Mouse (Mus musculus): Measurements from ENCODE around the gene Bspry. TPM values are rescaled to one million over a fixed set of nuclear protein-coding genes. Genes with fewer than 3 reads are reported as not detected.

Gene Bspry
- polyA plus RNA-seq, 1 experiment from 2014 or later, result 0.85 TPM

DNA sequence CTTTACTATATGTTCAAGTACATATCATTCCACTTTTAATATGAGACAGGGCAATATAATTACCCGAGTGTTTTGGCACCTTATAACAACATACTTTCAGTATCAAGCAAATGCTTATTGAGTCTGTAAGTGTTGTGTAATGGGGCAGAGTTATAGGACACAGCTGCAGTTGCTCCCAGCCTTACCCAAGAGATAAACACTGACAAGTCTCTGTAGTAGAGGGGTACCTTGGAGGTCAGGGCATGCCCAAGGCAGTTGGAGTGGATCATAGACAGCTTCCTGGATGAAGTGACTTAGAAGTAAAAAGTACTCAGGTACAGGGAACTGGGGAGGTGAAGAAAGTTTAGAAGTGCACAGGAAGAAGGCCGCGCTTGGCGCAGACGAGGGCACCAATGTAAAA, 7.3 kb downstream of the Bspry start:
- H3K36me3 ChIP-seq (ENCODE audit: control insufficient read depth, insufficient read depth, low read length), result no peaks in the 10 kb centered on the region
- H3K4me2 ChIP-seq (ENCODE audit: low read length), result no peak overlapping the region
- no peak overlapping the region for H3K9ac ChIP-seq (ENCODE audit: low read depth, low read length)
- H3K27me3 ChIP-seq (ENCODE audit: control insufficient read depth, insufficient read depth, low read depth, low read length), result no peaks in the 10 kb centered on the region; the same call in 1 of the 2 replicates
- H3K4me1 ChIP-seq (ENCODE audit: control insufficient read depth, insufficient read depth, low read length), result no peaks in the 10 kb centered on the region
- no peak overlapping the region for H3K4me3 ChIP-seq (ENCODE audit: low read depth, low read length)
- 93% methylated on average over 5 of the region's 5 CpGs for WGBS
- no peaks in the 10 kb centered on the region for H3K9me3 ChIP-seq (replicated peaks; ENCODE audit: control insufficient read depth, low read length, poor library complexity, severe bottlenecking)
- H3K27ac ChIP-seq (ENCODE audit: low read length), result no peak overlapping the region
- no peak for ATAC-seq

DNA sequence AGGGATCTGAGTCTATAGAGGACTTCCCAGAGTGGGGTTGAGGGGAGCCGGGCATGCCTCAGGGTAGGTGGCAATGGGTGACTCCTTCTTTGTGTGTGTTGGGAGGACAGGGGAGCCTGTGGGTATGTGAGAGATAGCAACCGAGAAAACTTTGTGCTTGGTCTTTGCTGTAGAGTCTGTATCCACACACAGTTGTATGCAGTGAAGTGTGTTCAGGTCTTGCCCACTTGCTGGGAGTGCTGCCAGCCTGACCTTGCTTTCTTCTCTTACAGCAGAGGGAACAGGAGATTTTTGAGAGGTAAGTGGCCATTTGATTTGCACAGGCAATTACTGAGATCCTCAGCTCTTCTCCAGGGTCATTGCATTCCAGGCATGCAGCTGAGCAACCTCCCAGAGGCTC, 8.1 kb downstream of the Bspry start:
- H3K9me3 ChIP-seq (replicated peaks; ENCODE audit: control insufficient read depth, low read length, poor library complexity, severe bottlenecking), result no peaks in the 10 kb centered on the region
- no peaks in the 10 kb centered on the region for H3K36me3 ChIP-seq (ENCODE audit: control insufficient read depth, insufficient read depth, low read length)
- H3K9ac ChIP-seq (ENCODE audit: low read depth, low read length), result no peak overlapping the region
- H3K4me1 ChIP-seq (ENCODE audit: control insufficient read depth, insufficient read depth, low read length), result no peaks in the 10 kb centered on the region
- H3K4me2 ChIP-seq (ENCODE audit: low read length), result no peak overlapping the region
- no peak for ATAC-seq
- no peaks in the 10 kb centered on the region for H3K27me3 ChIP-seq (ENCODE audit: control insufficient read depth, insufficient read depth, low read depth, low read length)
- 77% methylated on average over 2 of the region's 2 CpGs for WGBS
- H3K4me3 ChIP-seq (ENCODE audit: low read depth, low read length), result no peak overlapping the region
- no peak overlapping the region for H3K27ac ChIP-seq (ENCODE audit: low read length)

DNA sequence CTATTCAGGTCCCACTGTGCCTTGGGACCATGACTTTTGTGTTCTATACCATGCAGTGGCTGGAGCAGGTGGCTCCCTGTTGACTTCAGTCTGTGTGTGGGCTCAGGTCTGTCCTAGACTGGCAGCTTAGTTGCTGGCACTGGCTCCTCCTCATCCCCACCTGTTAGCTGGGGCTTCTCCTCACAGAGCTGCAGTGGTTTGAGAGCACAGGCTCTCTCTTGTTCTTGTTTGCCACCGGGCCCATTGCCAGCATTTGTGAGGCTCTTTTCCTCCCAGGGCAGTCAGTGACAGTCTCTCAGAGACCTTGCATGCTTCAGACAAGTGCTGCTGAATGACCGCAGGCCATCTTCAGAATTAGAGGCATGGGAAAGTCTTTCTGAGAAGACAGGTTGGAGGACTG, 12.8 kb downstream of the Bspry start:
- no peak overlapping the region for H3K9ac ChIP-seq (ENCODE audit: low read depth, low read length)
- no peaks in the 10 kb centered on the region for H3K9me3 ChIP-seq (replicated peaks; ENCODE audit: control insufficient read depth, low read length, poor library complexity, severe bottlenecking)
- no peaks in the 10 kb centered on the region for H3K4me1 ChIP-seq (ENCODE audit: control insufficient read depth, insufficient read depth, low read length)
- no peak overlapping the region for H3K4me2 ChIP-seq (ENCODE audit: low read length)
- H3K27me3 ChIP-seq (ENCODE audit: control insufficient read depth, insufficient read depth, low read depth, low read length), result no peaks in the 10 kb centered on the region
- 84% methylated on average over 2 of the region's 2 CpGs for WGBS
- H3K4me3 ChIP-seq (ENCODE audit: low read depth, low read length), result no peak overlapping the region
- H3K36me3 ChIP-seq (ENCODE audit: control insufficient read depth, insufficient read depth, low read length), result 0 out of 2 replicates have a peak, but pooled peaks cover under 1% of the 10 kb centered on the region
- no peak for ATAC-seq
- no peak overlapping the region for H3K27ac ChIP-seq (ENCODE audit: low read length)

DNA sequence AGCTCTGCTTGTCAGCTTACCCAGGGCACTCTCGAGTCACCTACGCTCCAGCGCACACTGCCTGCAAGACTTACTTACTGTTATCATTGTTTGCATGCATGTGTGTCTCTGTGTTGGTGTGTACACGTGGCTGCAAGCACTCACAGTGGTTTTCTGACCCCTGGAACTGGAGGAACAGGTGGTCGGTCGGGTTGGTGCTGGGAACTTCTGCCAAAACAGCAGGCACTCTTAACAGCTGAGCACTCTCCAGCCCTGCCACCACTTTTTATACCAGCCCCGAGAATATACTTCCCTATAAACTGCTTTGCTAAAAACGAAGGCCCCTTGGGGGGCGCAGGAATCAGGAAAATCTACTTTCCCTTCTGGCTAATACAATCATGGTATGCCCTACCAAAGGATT, 14.4 kb downstream of the Bspry start:
- no peak for ATAC-seq

DNA sequence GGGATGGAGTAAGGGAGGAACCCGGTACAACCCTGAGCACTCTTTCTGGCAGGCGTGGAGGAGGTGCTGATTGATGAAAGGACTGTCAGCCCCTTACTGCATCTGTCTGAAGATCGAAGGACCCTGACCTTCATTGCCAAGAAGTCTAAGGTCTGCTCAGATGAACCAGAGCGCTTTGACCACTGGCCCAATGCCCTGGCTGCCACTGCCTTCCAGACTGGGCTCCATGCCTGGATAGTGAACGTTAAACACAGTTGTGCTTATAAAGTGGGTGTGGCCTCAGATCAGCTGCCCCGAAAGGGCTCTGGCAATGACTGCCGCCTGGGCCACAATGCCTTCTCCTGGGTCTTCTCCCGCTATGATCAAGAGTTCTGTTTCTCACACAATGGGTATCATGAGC, 16.1 kb downstream of the Bspry start:
- Histone ChIP-seq H3K4me1 (ENCODE audit: control insufficient read depth, insufficient read depth, low read length) (0 out of 2 replicates have a peak, but pooled peaks cover 4% of the 10 kb centered on the region), H3K36me3 (ENCODE audit: control insufficient read depth, insufficient read depth, low read length) (peaks cover 15% of the 10 kb centered on the region; the same call in 1 of the 2 replicates), H3K4me2 (ENCODE audit: low read length) (no peak overlapping the region), H3K9me3 (replicated peaks; ENCODE audit: control insufficient read depth, low read length, poor library complexity, severe bottlenecking) (no peaks in the 10 kb centered on the region), H3K4me3 (ENCODE audit: low read depth, low read length) (no peak overlapping the region), H3K27me3 (ENCODE audit: control insufficient read depth, insufficient read depth, low read depth, low read length) (no peaks in the 10 kb centered on the region), H3K9ac (ENCODE audit: low read depth, low read length) (no peak overlapping the region), H3K27ac (ENCODE audit: low read length) (no peak overlapping the region)
- no peak for ATAC-seq
- 78% methylated on average over 8 of the region's 8 CpGs for WGBS

More for the DNA sequence above, 14.4 kb downstream of the Bspry start:
- no peaks in the 10 kb centered on the region for H3K4me1 ChIP-seq (ENCODE audit: control insufficient read depth, insufficient read depth, low read length)
- no peak overlapping the region for H3K4me2 ChIP-seq (ENCODE audit: low read length)
- H3K27me3 ChIP-seq (ENCODE audit: control insufficient read depth, insufficient read depth, low read depth, low read length), result no peaks in the 10 kb centered on the region
- peaks cover 12% of the 10 kb centered on the region; the same call in 1 of the 2 replicates for H3K36me3 ChIP-seq (ENCODE audit: control insufficient read depth, insufficient read depth, low read length)
- no peaks in the 10 kb centered on the region for H3K9me3 ChIP-seq (replicated peaks; ENCODE audit: control insufficient read depth, low read length, poor library complexity, severe bottlenecking)
- 72% methylated on average over 9 of the region's 9 CpGs for WGBS
- H3K27ac ChIP-seq (ENCODE audit: low read length), result no peak overlapping the region
- H3K4me3 ChIP-seq (ENCODE audit: low read depth, low read length), result no peak overlapping the region
- H3K9ac ChIP-seq (ENCODE audit: low read depth, low read length), result no peak overlapping the region

DNA sequence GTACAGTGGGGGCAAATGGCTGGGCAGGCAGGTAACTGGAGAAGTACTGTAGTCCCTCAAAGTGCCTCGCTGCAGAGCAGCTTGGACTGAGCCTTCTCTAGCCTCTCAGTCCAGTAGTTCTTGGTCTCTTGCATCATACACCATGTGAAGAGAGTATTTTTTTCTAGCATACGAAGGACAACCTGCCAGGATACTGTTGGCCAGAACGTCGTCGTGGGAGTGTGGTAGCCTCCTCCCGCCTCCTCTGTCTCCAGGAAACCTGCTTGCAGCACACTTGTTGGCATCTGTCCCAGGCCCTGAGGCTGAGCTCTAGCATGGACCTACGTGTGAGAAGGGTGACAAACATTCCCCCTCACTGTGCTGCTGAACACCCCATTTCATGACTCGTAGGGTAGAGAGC, 17.0 kb downstream of the Bspry start:
- Histone ChIP-seq H3K9ac (ENCODE audit: low read depth, low read length) (no peak overlapping the region), H3K27ac (ENCODE audit: low read length) (no peak overlapping the region), H3K4me3 (ENCODE audit: low read depth, low read length) (no peak overlapping the region), H3K4me2 (ENCODE audit: low read length) (no peak overlapping the region), H3K36me3 (ENCODE audit: control insufficient read depth, insufficient read depth, low read length) (peaks cover 15% of the 10 kb centered on the region; the same call in 1 of the 2 replicates), H3K9me3 (replicated peaks; ENCODE audit: control insufficient read depth, low read length, poor library complexity, severe bottlenecking) (no peaks in the 10 kb centered on the region), H3K27me3 (ENCODE audit: control insufficient read depth, insufficient read depth, low read depth, low read length) (no peaks in the 10 kb centered on the region), H3K4me1 (ENCODE audit: control insufficient read depth, insufficient read depth, low read length) (0 out of 2 replicates have a peak, but pooled peaks cover 8% of the 10 kb centered on the region)
- 68% methylated on average over 8 of the region's 8 CpGs for WGBS
- ATAC-seq, result no peak

DNA sequence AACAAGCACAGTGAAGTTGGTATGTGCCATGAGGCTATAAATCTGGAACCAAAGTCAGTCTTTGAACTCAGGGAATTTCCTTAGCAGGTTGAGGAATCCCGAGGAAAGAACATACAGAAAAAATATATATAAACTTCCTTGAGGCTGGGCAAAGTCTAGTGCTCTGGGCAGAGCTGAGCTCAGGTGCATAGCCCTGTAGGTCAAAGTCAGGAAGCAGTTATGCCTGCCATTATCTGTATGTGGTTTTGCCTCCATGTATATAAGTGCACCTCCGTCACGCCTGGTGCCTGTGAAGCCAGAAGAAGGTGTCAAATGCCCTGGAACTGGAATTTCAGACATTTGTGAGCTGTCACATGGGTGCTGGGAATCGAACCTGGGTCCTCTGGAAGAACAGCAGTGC, 20.9 kb downstream of the Bspry start:
- no peak overlapping the region for H3K9ac ChIP-seq (ENCODE audit: low read depth, low read length)
- ATAC-seq, result no peak
- no peak overlapping the region for H3K27ac ChIP-seq (ENCODE audit: low read length)
- no peak overlapping the region for H3K4me2 ChIP-seq (ENCODE audit: low read length)
- H3K27me3 ChIP-seq (ENCODE audit: control insufficient read depth, insufficient read depth, low read depth, low read length), result no peaks in the 10 kb centered on the region
- H3K4me3 ChIP-seq (ENCODE audit: low read depth, low read length), result no peak overlapping the region
- peaks cover 15% of the 10 kb centered on the region; the same call in 1 of the 2 replicates for H3K36me3 ChIP-seq (ENCODE audit: control insufficient read depth, insufficient read depth, low read length)
- H3K9me3 ChIP-seq (replicated peaks; ENCODE audit: control insufficient read depth, low read length, poor library complexity, severe bottlenecking), result no peaks in the 10 kb centered on the region
- WGBS, result 95% methylated on average over 4 of the region's 4 CpGs
- H3K4me1 ChIP-seq (ENCODE audit: control insufficient read depth, insufficient read depth, low read length), result peaks cover 8% of the 10 kb centered on the region; the same call in 1 of the 2 replicates

DNA sequence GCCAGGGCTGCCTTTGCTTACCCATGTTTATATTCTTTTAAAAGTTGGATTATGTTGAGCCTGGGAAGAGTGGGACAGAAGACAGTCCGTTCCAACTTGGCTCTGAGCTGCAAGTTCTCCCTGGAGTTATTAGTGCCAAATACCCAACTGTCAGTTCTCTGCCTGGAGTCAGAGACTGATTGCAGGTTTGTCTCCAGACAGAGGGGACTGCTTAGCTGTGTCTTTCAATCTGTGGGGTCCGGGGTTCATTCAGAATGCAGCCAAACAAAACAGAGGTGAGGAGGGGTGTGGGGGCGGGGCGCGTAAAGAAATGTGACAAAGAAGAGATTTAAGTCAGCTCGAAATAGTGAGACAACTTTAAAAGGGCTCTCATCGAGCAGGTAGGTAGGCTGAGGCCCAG, 21.7 kb downstream of the Bspry start:
- peak overlapping the region; percentile 83 for H3K9ac ChIP-seq (ENCODE audit: low read depth, low read length)
- H3K4me1 ChIP-seq (ENCODE audit: control insufficient read depth, insufficient read depth, low read length), result peaks cover 8% of the 10 kb centered on the region; the same call in 1 of the 2 replicates
- H3K27me3 ChIP-seq (ENCODE audit: control insufficient read depth, insufficient read depth, low read depth, low read length), result no peaks in the 10 kb centered on the region
- peak overlapping the region; percentile 78 for H3K4me2 ChIP-seq (ENCODE audit: low read length)
- peak; percentile 44 for ATAC-seq
- no peaks in the 10 kb centered on the region for H3K9me3 ChIP-seq (replicated peaks; ENCODE audit: control insufficient read depth, low read length, poor library complexity, severe bottlenecking)
- peak overlapping the region; percentile 62 for H3K27ac ChIP-seq (ENCODE audit: low read length)
- peaks cover 15% of the 10 kb centered on the region; the same call in 1 of the 2 replicates for H3K36me3 ChIP-seq (ENCODE audit: control insufficient read depth, insufficient read depth, low read length)
- peak overlapping the region; percentile 77 for H3K4me3 ChIP-seq (ENCODE audit: low read depth, low read length)
- 1% methylated on average over 7 of the region's 7 CpGs for WGBS

DNA sequence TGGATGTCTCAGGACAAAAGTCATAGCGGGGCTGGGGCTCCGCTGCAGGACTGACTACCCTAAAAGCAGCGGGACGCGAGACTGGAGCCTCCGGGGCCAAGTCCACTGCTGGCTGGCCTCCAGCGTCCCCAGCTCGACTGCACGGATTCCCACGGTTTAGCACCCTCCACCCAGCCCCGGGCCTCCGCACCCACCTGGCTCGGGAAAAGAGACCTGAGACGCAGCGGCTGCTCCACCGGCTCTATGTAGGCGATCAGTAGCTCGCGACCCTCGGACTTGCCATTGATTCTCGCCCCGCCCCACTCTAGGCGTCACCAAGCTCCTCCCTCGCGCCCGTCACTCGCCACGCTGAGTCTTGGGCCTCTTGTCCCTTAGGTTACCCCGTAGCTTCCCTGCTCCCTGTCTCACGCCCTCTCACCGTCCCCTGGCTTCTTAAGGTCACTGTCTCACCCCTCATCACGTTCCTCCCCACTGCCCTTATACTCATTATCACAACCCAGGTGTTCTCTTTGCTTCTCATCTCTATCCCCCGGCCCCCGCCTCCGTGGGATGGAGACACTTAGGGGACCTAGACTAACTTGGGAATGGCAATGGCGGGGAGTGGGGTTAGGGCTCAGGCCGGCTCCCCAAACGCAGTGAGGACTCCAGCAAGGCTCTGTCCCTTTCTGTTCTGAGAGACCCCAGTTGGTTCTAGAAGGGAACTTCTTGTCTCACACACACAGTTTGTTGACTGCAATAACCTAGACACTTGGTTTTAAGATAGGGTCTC, 22.3 kb downstream of the Bspry start:
- WGBS, result 1% methylated on average over 38 of the region's 38 CpGs
- peaks cover 8% of the 10 kb centered on the region; the same call in 1 of the 2 replicates for H3K4me1 ChIP-seq (ENCODE audit: control insufficient read depth, insufficient read depth, low read length)

More for the DNA sequence above, 22.3 kb downstream of the Bspry start:
- Histone ChIP-seq H3K4me3 (ENCODE audit: low read depth, low read length) (peak overlapping the region; percentile 77), H3K36me3 (ENCODE audit: control insufficient read depth, insufficient read depth, low read length) (peaks cover 15% of the 10 kb centered on the region; the same call in 1 of the 2 replicates), H3K9me3 (replicated peaks; ENCODE audit: control insufficient read depth, low read length, poor library complexity, severe bottlenecking) (no peaks in the 10 kb centered on the region), H3K27me3 (ENCODE audit: control insufficient read depth, insufficient read depth, low read depth, low read length) (no peaks in the 10 kb centered on the region), H3K9ac (ENCODE audit: low read depth, low read length) (peak overlapping the region; percentile 83), H3K27ac (ENCODE audit: low read length) (peak overlapping the region; percentile 65), H3K4me2 (ENCODE audit: low read length) (peak overlapping the region; percentile 78)
- ATAC-seq, result peak; percentile 96

Measured in midbrain, embryonic 16.5 days (tissue).